Mouse (Mus musculus): ENCODE data around the gene Ergic1. TPM values are rescaled to one million over a fixed set of nuclear protein-coding genes. Genes with fewer than 3 reads are reported as not detected.

Ergic1 gene
- polyA plus RNA-seq, 1 experiment = 80.2 TPM

DNA sequence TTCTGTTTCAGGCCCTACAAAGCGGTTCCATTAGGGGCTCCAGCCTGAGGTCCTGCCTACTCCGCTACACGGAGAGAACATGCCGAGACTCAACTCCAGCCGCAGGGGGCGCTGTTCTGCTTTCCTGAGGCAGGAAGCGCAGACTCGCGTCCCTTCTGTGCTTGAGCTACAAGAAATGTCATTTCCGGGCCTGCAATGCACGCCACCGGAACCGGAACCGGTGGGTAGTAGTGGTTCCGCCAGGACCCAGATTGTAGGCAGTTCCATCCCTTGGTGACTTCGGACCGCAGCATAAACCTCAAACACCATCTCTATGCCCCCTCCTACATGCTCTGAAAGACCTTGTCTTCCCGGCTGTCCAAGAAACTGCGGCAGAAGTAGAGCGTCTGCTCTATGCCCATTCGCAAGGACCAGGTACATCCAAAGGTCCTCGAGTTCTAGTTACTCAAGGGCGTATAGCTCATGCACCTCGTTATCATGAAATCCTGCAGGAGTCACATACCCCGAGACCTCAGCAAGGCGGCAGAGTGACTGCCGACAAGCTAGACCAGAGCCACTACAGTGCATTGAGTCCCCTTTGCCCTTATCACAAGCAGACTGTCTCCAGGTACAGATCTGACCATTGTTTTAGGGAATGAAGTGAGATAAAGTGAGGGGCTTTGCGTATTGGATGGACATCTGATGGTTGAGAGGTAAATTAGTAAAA is 101.8 kb downstream of the Ergic1 start, which contains the start of gene Atp6v0e:
TSS of gene Atp6v0e (plus strand) at position 254 of the 706 bp plus-strand sequence.
- WGBS = 4% methylated on average over 28 of the region's 28 CpGs
- H3K4me1 ChIP-seq (replicated peaks; ENCODE audit: control insufficient read depth, insufficient read depth, low read length) = 0 out of 2 replicates have a peak, but pooled peaks cover 7% of the 10 kb centered on the region
- H3K36me3 ChIP-seq (ENCODE audit: control insufficient read depth, insufficient read depth, low read length) = no peaks in the 10 kb centered on the region
- H3K4me3 ChIP-seq (ENCODE audit: control insufficient read depth, insufficient read depth, low read length) = peak within 1 kb of the TSS; percentile 66
- no peak within 1 kb of the TSS for H3K27ac ChIP-seq (ENCODE audit: control insufficient read depth, insufficient read depth, low read length)
- no peaks in the 10 kb centered on the region for H3K27me3 ChIP-seq (ENCODE audit: control insufficient read depth, insufficient read depth, low read length)
- peak; percentile 97 for TF ChIP-seq CTCF (IDR thresholded peaks at IDR 0.05; ENCODE audit: borderline replicate concordance, control insufficient read depth, extremely low read depth, insufficient read depth, low read length, poor library complexity)
- peak; percentile 52; the same call in 1 of the 2 replicates for TF ChIP-seq POLR2A (IDR thresholded peaks at IDR 0.05; ENCODE audit: control insufficient read depth, extremely low read depth, insufficient read depth, low read length, poor library complexity)
- peak; percentile 91 for DNase-seq

- Histone ChIP-seq H3K4me1 (replicated peaks; ENCODE audit: control insufficient read depth, insufficient read depth, low read length) (0 out of 2 replicates have a peak, but pooled peaks cover 7% of the 10 kb centered on the region), H3K27me3 (ENCODE audit: control insufficient read depth, insufficient read depth, low read length) (no peaks in the 10 kb centered on the region), H3K36me3 (ENCODE audit: control insufficient read depth, insufficient read depth, low read length) (no peaks in the 10 kb centered on the region), H3K4me3 (ENCODE audit: control insufficient read depth, insufficient read depth, low read length) (no peak overlapping the region), H3K27ac (ENCODE audit: control insufficient read depth, insufficient read depth, low read length) (no peak overlapping the region)
- no peak for DNase-seq
- TF ChIP-seq POLR2A (IDR thresholded peaks at IDR 0.05; ENCODE audit: control insufficient read depth, extremely low read depth, insufficient read depth, low read length, poor library complexity) = no peak
- TF ChIP-seq CTCF (IDR thresholded peaks at IDR 0.05; ENCODE audit: borderline replicate concordance, control insufficient read depth, extremely low read depth, insufficient read depth, low read length, poor library complexity) = no peak
- WGBS = 92% methylated on average over 4 of the region's 4 CpGs
Observed at GRCm38 (mm10) chr17:26665600-26665999, 104.3 kb downstream of the Ergic1 start.

GRCm38 (mm10) chr17:26671268-26671667 is 110.0 kb downstream of the Ergic1 start:
- no peak for TF ChIP-seq CTCF (IDR thresholded peaks at IDR 0.05; ENCODE audit: borderline replicate concordance, control insufficient read depth, extremely low read depth, insufficient read depth, low read length, poor library complexity)
- TF ChIP-seq POLR2A (IDR thresholded peaks at IDR 0.05; ENCODE audit: control insufficient read depth, extremely low read depth, insufficient read depth, low read length, poor library complexity) = no peak
- Histone ChIP-seq H3K4me1 (replicated peaks; ENCODE audit: control insufficient read depth, insufficient read depth, low read length) (no peaks in the 10 kb centered on the region), H3K4me3 (ENCODE audit: control insufficient read depth, insufficient read depth, low read length) (no peak overlapping the region), H3K36me3 (ENCODE audit: control insufficient read depth, insufficient read depth, low read length) (no peaks in the 10 kb centered on the region), H3K27me3 (ENCODE audit: control insufficient read depth, insufficient read depth, low read length) (no peaks in the 10 kb centered on the region), H3K27ac (ENCODE audit: control insufficient read depth, insufficient read depth, low read length) (no peak overlapping the region)
- WGBS = 64% methylated on average over 4 of the region's 4 CpGs
- no peak for DNase-seq

- 28% methylated on average over 7 of the region's 7 CpGs for WGBS
- Histone ChIP-seq H3K27me3 (ENCODE audit: control insufficient read depth, insufficient read depth, low read length) (no peaks in the 10 kb centered on the region), H3K36me3 (ENCODE audit: control insufficient read depth, insufficient read depth, low read length) (no peaks in the 10 kb centered on the region), H3K27ac (ENCODE audit: control insufficient read depth, insufficient read depth, low read length) (no peak overlapping the region), H3K4me1 (replicated peaks; ENCODE audit: control insufficient read depth, insufficient read depth, low read length) (no peaks in the 10 kb centered on the region; the same call in 1 of the 2 replicates), H3K4me3 (ENCODE audit: control insufficient read depth, insufficient read depth, low read length) (peak overlapping the region; percentile 88; the same call in 1 of the 2 replicates)
- no peak for DNase-seq
- TF ChIP-seq CTCF (IDR thresholded peaks at IDR 0.05; ENCODE audit: borderline replicate concordance, control insufficient read depth, extremely low read depth, insufficient read depth, low read length, poor library complexity) = no peak
- no peak for TF ChIP-seq POLR2A (IDR thresholded peaks at IDR 0.05; ENCODE audit: control insufficient read depth, extremely low read depth, insufficient read depth, low read length, poor library complexity)
Observed at GRCm38 (mm10) chr17:26675845-26676244, 114.6 kb downstream of the Ergic1 start.

DNA sequence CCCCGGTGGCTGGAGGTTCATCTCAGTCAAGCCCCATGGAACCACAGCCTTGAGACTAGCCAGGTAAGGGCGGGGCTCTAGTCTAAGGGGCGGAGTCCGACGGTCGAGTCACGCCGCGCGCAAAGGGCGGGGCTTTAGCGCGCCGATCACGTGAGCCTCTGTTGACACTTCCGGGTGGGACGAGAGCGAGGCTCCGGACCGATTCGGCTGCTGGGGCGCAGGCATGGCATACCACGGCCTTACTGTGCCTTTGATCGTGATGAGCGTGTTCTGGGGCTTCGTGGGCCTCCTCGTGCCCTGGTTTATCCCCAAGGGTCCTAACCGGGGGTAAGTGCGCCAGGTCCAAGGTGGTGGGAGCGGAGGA is 114.9 kb downstream of the Ergic1 start:
- Histone ChIP-seq H3K4me1 (replicated peaks; ENCODE audit: control insufficient read depth, insufficient read depth, low read length) (no peaks in the 10 kb centered on the region; the same call in 1 of the 2 replicates), H3K27me3 (ENCODE audit: control insufficient read depth, insufficient read depth, low read length) (no peaks in the 10 kb centered on the region)
- under 1% methylated on average over 30 of the region's 30 CpGs for WGBS

GRCm38 (mm10) chr17:26676616-26677376 is 115.5 kb downstream of the Ergic1 start:
- no peak for TF ChIP-seq POLR2A (IDR thresholded peaks at IDR 0.05; ENCODE audit: control insufficient read depth, extremely low read depth, insufficient read depth, low read length, poor library complexity)
- no peak for TF ChIP-seq CTCF (IDR thresholded peaks at IDR 0.05; ENCODE audit: borderline replicate concordance, control insufficient read depth, extremely low read depth, insufficient read depth, low read length, poor library complexity)
- Histone ChIP-seq H3K36me3 (ENCODE audit: control insufficient read depth, insufficient read depth, low read length) (no peaks in the 10 kb centered on the region), H3K4me1 (replicated peaks; ENCODE audit: control insufficient read depth, insufficient read depth, low read length) (no peaks in the 10 kb centered on the region; the same call in 1 of the 2 replicates), H3K27me3 (ENCODE audit: control insufficient read depth, insufficient read depth, low read length) (no peaks in the 10 kb centered on the region), H3K4me3 (ENCODE audit: control insufficient read depth, insufficient read depth, low read length) (peak overlapping the region; percentile 88), H3K27ac (ENCODE audit: control insufficient read depth, insufficient read depth, low read length) (peak overlapping the region; percentile 53)
- WGBS = under 1% methylated on average over 26 of the region's 26 CpGs
- DNase-seq = no peak

More for the DNA sequence above, 114.9 kb downstream of the Ergic1 start:
- 0 out of 2 replicates have a peak, but pooled peaks have one; percentile 42 for TF ChIP-seq CTCF (IDR thresholded peaks at IDR 0.05; ENCODE audit: borderline replicate concordance, control insufficient read depth, extremely low read depth, insufficient read depth, low read length, poor library complexity)
- peak; percentile 58; the same call in 1 of the 2 replicates for TF ChIP-seq POLR2A (IDR thresholded peaks at IDR 0.05; ENCODE audit: control insufficient read depth, extremely low read depth, insufficient read depth, low read length, poor library complexity)
- H3K36me3 ChIP-seq (ENCODE audit: control insufficient read depth, insufficient read depth, low read length) = no peaks in the 10 kb centered on the region
- DNase-seq = peak; percentile 93
- H3K27ac ChIP-seq (ENCODE audit: control insufficient read depth, insufficient read depth, low read length) = peak overlapping the region; percentile 35; the same call in 1 of the 2 replicates
- H3K4me3 ChIP-seq (ENCODE audit: control insufficient read depth, insufficient read depth, low read length) = peak overlapping the region; percentile 88

All from thymus, adult 2 months (tissue).